Mouse (Mus musculus): ENCODE measurements around the gene Gm12184. TPM values are rescaled to one million over a fixed set of nuclear protein-coding genes. Genes with fewer than 3 reads are reported as not detected.

The Gm12184 gene
- polyA plus RNA-seq, 1 experiment from 2014 or later, result 3.6 TPM

DNA sequence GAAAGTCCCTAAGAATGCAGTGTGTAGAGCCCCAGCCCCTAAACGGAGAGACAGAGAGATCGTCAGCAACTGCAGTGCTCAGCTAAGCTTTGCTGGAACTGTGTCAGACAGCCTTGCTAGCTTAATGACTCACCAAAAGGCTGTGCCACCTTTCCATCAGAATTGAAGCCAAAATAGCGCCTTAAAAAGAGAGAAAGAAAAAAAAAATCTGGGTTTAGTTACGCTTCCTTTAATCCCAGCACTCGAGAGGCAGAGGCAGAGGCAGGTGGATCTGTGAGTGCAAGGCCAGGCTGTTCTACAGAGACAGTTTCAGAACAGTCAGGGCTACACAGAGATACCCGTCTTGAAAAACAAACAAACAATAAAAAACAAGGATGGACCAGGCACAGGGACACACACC is 17.9 kb upstream of the Gm12184 start:
- Histone ChIP-seq H3K4me3 (no peak overlapping the region), H3K27ac (no peak overlapping the region), H3K4me2 (no peak overlapping the region), H3K9ac (no peak overlapping the region), H3K27me3 (peaks cover 15% of the 10 kb centered on the region), H3K4me1 (no peaks in the 10 kb centered on the region), H3K9me3 (no peaks in the 10 kb centered on the region), H3K36me3 (no peaks in the 10 kb centered on the region)
- 54% methylated on average over 6 of the region's 6 CpGs for WGBS
- ATAC-seq (ENCODE audit: insufficient number of reproducible peaks, insufficient read depth, low FRiP score, low TSS enrichment, low read depth), result no peak

DNA sequence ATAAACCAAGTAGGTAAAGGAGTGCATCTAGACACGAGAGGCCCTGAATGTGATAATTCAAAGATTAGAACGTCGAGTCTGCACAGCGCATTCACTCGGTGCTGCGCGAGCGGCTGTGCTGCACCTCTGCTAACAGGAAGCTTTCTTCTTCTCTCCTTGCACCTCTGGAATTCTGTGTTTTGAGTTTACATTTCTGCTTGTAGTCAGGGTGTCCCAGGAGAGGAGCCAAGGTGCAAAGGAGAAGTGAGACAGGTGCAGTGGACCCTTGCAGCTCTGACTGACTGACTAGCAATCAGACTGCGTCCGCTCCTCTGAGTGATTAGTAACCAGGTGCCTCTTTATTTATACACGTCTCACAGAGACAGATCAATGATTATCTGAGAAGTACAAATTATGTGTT is 16.7 kb upstream of the Gm12184 start:
- Histone ChIP-seq H3K4me1 (peaks cover 6% of the 10 kb centered on the region; the same call in 1 of the 2 replicates), H3K27ac (no peak overlapping the region), H3K9me3 (no peaks in the 10 kb centered on the region), H3K4me3 (no peak overlapping the region), H3K36me3 (no peaks in the 10 kb centered on the region), H3K9ac (no peak overlapping the region), H3K4me2 (no peak overlapping the region), H3K27me3 (peaks cover 8% of the 10 kb centered on the region)
- ATAC-seq (ENCODE audit: insufficient number of reproducible peaks, insufficient read depth, low FRiP score, low TSS enrichment, low read depth), result no peak
- WGBS, result 82% methylated on average over 11 of the region's 11 CpGs

DNA sequence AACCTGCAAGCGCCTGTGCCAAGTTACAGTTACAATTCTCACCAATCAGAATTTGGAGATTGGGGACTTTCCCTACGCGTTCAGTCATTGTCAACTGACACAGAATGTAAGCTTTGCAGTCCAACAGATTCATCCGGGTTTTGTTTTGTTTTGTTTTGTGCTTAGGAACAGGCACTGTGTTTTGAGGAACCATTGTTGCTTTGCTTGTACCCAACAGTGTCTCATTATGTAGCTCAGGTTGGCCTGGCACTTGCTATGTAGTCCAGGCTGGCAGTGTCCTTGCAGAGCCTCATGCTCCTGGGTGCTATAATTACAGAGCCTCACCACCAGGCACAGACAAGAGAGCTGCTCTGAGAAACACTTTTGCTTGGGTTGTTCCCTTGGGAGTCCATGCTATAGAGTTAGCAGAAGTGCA is 15.9 kb upstream of the Gm12184 start:
- Histone ChIP-seq H3K4me3 (no peak overlapping the region), H3K9ac (no peak overlapping the region), H3K36me3 (no peaks in the 10 kb centered on the region), H3K4me2 (no peak overlapping the region), H3K4me1 (peaks cover 7% of the 10 kb centered on the region; the same call in 1 of the 2 replicates), H3K27me3 (peaks cover 4% of the 10 kb centered on the region; the same call in 1 of the 2 replicates), H3K27ac (no peak overlapping the region), H3K9me3 (no peaks in the 10 kb centered on the region)
- no peak for ATAC-seq (ENCODE audit: insufficient number of reproducible peaks, insufficient read depth, low FRiP score, low TSS enrichment, low read depth)
- WGBS, result 81% methylated on average over 4 of the region's 4 CpGs

DNA sequence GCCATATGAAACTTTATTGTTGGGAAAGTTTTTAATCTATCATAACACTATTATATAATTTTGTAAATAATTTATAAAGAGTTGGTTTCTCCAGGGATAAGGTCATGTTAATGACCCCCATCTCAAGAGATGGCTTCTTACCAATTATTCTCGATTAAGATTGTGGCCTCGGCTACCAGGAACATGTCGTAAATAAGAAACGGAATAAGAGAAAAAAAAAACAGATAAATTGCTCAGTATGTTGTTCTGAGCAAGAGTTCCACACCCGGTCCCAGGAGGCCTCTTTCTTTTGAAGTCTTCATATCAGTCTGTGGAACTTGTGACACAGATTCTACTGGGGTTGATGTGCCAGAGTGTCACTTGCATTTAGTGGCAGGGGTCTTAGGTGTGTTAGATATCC is 14.8 kb upstream of the Gm12184 start:
- no peak overlapping the region for H3K4me2 ChIP-seq
- no peaks in the 10 kb centered on the region for H3K9me3 ChIP-seq
- H3K4me1 ChIP-seq, result peaks cover 12% of the 10 kb centered on the region; the same call in 1 of the 2 replicates
- no peak overlapping the region for H3K27ac ChIP-seq
- no peak for ATAC-seq (ENCODE audit: insufficient number of reproducible peaks, insufficient read depth, low FRiP score, low TSS enrichment, low read depth)
- H3K36me3 ChIP-seq, result no peaks in the 10 kb centered on the region
- H3K27me3 ChIP-seq, result peaks cover 15% of the 10 kb centered on the region
- 80% methylated on average over 5 of the region's 5 CpGs for whole genome bisulfite sequencing
- H3K9ac ChIP-seq, result no peak overlapping the region
- no peak overlapping the region for H3K4me3 ChIP-seq

DNA sequence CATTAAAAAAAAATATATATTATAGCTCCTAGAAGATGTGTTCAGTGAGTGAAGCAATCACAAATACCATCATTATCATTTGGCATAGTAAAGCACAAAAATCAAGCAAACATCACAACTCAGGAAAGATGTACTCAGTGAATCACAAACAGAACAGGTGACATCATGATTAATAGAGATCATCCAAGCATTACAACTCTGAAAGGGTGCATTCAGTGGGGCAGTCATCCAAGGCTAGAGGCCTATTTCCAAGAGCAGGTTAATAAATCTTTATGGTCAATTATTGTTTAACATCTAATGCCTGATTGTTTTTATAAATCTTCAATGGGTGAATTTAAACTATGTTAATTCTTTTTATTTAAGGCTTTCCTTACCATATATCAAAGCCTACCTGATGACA is 14.3 kb upstream of the Gm12184 start:
- Histone ChIP-seq H3K27me3 (peaks cover 18% of the 10 kb centered on the region), H3K9me3 (no peaks in the 10 kb centered on the region), H3K27ac (no peak overlapping the region), H3K4me2 (no peak overlapping the region), H3K9ac (no peak overlapping the region), H3K36me3 (no peaks in the 10 kb centered on the region), H3K4me1 (peaks cover 12% of the 10 kb centered on the region; the same call in 1 of the 2 replicates), H3K4me3 (no peak overlapping the region)
- ATAC-seq (ENCODE audit: insufficient number of reproducible peaks, insufficient read depth, low FRiP score, low TSS enrichment, low read depth), result no peak

DNA sequence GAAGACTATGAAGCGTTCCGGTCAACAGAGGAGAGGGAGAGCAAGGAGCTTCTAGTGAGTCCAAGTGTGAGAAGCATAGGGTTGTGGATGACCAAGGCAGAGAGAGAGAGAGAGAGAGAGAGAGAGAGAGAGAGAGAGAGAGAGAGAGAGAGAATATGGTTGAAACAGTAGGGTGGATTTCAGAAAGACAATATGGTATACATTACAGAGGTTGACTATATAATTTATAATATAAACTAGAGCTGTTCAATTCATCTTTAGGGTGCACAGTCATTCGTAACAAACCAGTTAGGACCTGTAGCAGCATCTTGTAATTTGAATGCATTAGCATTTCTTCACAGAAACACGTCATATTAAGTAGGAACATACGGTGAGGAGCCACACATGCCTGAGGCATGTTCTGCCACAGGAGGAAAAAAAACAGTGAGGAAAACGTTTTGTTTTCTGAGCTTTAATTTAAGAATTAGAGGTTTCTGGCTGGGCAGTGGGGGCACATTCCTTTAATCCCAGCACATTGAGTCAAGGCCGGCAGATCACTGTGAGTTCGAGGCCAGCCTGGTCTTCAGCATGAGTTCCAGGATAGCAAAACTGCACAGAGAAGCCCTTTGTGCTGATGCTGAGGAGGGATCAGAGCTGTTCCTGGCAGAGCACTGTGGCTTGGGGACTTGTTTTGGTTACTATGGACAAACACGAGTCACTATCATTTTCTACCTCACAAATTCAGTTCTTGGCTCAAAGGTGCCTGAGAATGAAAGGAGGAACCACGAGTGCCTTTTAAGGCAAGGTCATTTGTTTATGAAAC is 12.6 kb upstream of the Gm12184 start:
- Histone ChIP-seq H3K4me1 (peaks cover 12% of the 10 kb centered on the region; the same call in 1 of the 2 replicates), H3K27ac (no peak overlapping the region), H3K4me3 (peak overlapping the region; percentile 87), H3K27me3 (peaks cover 18% of the 10 kb centered on the region), H3K9ac (no peak overlapping the region), H3K36me3 (no peaks in the 10 kb centered on the region), H3K9me3 (no peaks in the 10 kb centered on the region), H3K4me2 (peak overlapping the region; percentile 79)
- 50% methylated on average over 10 of the region's 10 CpGs for WGBS
- no peak for ATAC-seq (ENCODE audit: insufficient number of reproducible peaks, insufficient read depth, low FRiP score, low TSS enrichment, low read depth)

DNA sequence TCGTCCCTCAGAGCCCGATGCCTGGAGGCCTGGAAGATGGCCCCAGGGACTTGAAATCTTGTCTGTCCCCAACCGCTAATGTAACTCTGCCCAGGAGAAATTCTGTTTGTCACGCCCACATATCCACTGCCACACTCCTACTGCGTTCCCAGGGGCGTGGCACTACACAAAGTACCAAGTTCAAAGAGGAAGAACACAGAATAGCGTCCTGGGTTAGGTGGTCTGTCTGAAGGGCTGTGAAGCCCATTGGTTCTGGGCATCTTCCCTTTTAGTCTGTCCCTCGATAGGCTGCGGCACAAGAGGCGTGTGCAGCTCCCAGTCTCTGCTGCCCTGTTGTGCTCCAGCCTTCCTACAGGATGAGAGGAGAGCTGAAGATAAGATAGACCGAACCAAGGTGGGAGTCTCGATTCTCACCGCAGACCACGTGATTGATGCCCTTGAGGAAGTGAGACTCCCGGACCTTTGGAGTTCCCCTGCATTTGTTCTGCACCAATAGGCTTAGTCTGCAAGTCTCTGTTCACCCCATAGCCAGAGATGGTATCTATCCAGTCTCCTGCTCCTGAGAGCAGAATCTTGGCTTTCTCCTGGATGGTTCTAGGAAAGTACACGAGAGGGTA is 11.8 kb upstream of the Gm12184 start:
- Histone ChIP-seq H3K4me1 (peaks cover 12% of the 10 kb centered on the region; the same call in 1 of the 2 replicates), H3K4me3 (peak overlapping the region; percentile 87), H3K4me2 (peak overlapping the region; percentile 79), H3K36me3 (no peaks in the 10 kb centered on the region), H3K27ac (no peak overlapping the region), H3K27me3 (peaks cover 18% of the 10 kb centered on the region), H3K9me3 (no peaks in the 10 kb centered on the region), H3K9ac (peak overlapping the region; percentile 82)
- ATAC-seq (ENCODE audit: insufficient number of reproducible peaks, insufficient read depth, low FRiP score, low TSS enrichment, low read depth), result no peak
- WGBS, result 2% methylated on average over 16 of the region's 16 CpGs

DNA sequence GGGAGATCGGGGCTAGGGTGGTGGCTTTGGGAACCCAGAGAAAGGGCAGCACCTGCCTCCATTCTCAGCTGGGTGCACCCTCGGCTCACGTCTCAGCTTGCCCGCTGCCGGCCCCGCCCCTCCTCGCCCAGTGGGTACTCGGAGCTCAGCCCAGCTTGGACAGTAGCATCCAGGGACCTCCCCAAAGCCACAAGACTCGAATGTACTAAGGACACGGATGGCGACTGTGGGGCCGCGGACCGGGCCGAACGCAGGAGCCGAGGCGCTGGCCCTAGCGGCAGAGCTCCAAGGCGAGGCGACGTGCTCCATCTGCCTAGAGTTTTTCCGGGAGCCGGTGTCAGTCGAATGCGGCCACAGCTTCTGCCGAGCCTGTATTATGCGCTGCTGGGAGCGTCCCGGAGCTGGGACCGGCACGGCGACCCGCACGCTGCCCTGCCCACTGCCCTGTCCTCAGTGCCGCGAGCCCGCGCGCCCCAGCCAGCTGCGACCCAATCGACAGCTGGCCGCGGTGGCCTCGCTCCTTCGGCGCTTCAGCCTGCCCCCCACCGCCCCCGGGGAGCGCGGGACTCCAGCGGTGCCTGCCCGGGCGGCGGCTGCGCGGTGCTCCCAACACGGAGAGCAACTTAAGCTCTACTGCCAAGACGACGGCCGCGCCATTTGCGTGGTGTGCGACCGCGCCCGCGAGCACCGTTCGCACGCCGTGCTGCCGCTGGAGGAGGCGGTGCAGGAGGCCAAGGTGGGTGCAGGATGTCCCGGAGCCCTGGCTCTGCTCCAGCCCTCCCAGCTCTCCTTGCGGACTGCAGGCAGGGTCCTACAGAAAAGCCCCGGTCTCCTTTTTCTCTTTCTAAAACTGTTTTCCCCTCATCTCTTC is 11.1 kb upstream of the Gm12184 start:
- ATAC-seq (ENCODE audit: insufficient number of reproducible peaks, insufficient read depth, low FRiP score, low TSS enrichment, low read depth), result no peak

DNA sequence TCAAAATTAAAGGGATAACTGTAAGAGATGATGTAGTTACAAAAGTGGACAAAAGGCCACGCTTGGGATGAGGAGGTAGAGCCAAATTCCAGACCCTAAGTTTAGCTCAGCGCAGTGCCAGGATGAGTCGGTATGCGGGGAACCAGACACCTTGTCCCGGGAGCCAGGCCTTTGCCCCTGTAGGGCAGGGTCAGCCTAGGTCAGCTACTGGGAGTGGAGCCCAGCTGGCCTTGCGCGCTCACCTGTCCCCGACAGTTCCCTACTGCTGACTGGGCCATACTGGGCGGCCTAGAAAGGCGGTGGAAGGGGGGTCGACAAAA is 10.5 kb upstream of the Gm12184 start:
- no peak for ATAC-seq (ENCODE audit: insufficient number of reproducible peaks, insufficient read depth, low FRiP score, low TSS enrichment, low read depth)
- peak overlapping the region; percentile 82 for H3K9ac ChIP-seq
- H3K36me3 ChIP-seq, result no peaks in the 10 kb centered on the region
- no peak overlapping the region for H3K27ac ChIP-seq
- peak overlapping the region; percentile 87 for H3K4me3 ChIP-seq
- H3K4me2 ChIP-seq, result peak overlapping the region; percentile 79
- H3K9me3 ChIP-seq, result no peaks in the 10 kb centered on the region
- WGBS, result 8% methylated on average over 11 of the region's 11 CpGs
- peaks cover 14% of the 10 kb centered on the region for H3K27me3 ChIP-seq
- H3K4me1 ChIP-seq, result peaks cover 12% of the 10 kb centered on the region; the same call in 1 of the 2 replicates

More for the DNA sequence above, 11.1 kb upstream of the Gm12184 start:
- peak overlapping the region; percentile 55; the same call in 1 of the 2 replicates for H3K27ac ChIP-seq
- H3K9ac ChIP-seq, result peak overlapping the region; percentile 82
- peaks cover 14% of the 10 kb centered on the region for H3K27me3 ChIP-seq
- H3K9me3 ChIP-seq, result no peaks in the 10 kb centered on the region
- H3K4me3 ChIP-seq, result peak overlapping the region; percentile 87
- H3K4me2 ChIP-seq, result peak overlapping the region; percentile 79
- peaks cover 12% of the 10 kb centered on the region; the same call in 1 of the 2 replicates for H3K4me1 ChIP-seq
- under 1% methylated on average over 74 of the region's 77 CpGs for WGBS
- H3K36me3 ChIP-seq, result no peaks in the 10 kb centered on the region

DNA sequence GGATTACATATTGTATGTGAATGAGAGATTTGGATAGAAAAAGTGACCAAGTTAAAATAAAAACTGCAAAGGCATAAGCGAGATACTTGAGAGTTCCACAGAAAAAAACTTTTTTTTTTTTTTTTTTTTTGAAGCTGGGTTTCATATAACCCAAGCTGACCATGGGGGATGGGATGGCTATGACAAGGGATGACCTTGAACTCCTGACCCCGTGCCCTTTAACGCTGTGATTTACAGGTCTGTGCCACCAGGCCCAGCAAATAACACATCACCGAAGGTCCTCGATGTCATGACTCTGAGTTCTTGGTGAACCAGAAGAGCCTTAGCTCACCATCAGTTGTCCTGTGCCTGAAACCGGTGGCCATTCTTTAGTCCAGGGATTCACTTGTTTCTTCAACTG is 9.5 kb upstream of the Gm12184 start:
- H3K27me3 ChIP-seq, result peaks cover 14% of the 10 kb centered on the region

More for the DNA sequence above, 9.5 kb upstream of the Gm12184 start:
- WGBS, result 73% methylated on average over 6 of the region's 6 CpGs
- no peak overlapping the region for H3K4me3 ChIP-seq
- ATAC-seq (ENCODE audit: insufficient number of reproducible peaks, insufficient read depth, low FRiP score, low TSS enrichment, low read depth), result no peak
- no peaks in the 10 kb centered on the region for H3K36me3 ChIP-seq
- no peaks in the 10 kb centered on the region for H3K9me3 ChIP-seq
- H3K27ac ChIP-seq, result no peak overlapping the region
- no peak overlapping the region for H3K9ac ChIP-seq
- H3K4me1 ChIP-seq, result peaks cover 12% of the 10 kb centered on the region; the same call in 1 of the 2 replicates
- no peak overlapping the region for H3K4me2 ChIP-seq

All from embryonic facial prominence, embryonic 13.5 days (tissue).